Mouse (Mus musculus) T-helper 2 cell (primary cell): ENCODE data around the gene Snap23.
"Not testable (repeated sequence)": the region's sequence is repeated elsewhere in the genome, so short reads cannot be mapped to it uniquely, and the experiment has no call there.

Source experiments
- in situ Hi-C: fragments of 300-600 bp; cut with MboI, MseI; formaldehyde crosslinking; loops from one replicate; pipeline ENCODE4 v1.15.1; 2025; ENCODE audit warnings: high pct_unique_total_duplicates

Snap23 gene

DNA sequence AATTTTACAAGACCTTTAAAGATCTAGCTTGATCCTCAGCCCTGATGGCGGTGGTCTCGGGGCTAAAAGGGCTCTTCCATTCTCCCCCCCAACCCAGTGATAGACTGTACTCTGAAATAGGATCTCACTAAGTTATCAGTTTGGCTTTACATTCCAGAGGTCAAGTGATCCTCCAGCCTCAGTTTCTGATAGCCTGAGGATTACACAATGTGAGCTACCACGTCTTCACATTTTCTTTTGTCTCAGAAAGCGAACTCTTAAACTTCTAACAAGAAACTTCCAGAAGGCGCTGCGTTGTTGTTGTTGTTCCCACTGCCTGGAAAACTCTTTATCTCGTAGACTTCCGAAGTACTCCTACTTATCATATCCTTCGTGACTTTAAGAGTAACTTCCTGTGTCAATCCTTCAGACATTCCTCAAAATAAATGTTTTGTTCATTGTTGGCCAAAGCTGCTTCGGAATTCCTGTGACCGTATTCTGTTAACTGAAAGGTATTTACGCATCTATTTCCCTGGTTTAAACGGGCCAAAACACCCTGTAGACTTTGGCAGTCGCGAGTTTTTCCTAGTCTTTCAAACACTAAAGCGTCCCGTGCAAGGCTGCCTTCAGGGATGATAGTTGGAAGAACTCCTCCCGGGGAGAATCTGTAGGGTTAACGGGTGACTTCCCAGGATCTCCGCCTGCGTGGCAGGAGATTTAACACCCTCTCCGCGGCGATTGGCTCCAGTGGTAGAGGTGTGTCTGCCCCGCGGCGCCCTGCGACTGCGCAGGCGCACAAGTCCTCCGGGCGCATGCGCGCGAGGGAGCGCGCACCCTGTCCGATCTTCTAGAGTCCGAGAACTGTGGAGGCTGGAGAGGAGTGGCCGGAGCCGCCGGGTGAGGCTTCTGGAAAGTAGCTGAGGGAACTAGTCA is at the start of gene Snap23:
TSS of gene Snap23 (plus strand) at position 786 of the 912 bp plus-strand sequence.
- in situ Hi-C loops: no loop called here

- in situ Hi-C loops: loop anchor here (10.0 to 25.0 kb wide), 2 partner anchors 1084 to 1406 kb away; partner anchors contain the start of gene Rad51
These were observed 48.8 kb upstream of the Snap23 start for GRCm38 (mm10) chr2:120518547-120519210.

- in situ Hi-C loops: loop anchor here (10.0 kb wide), 1 partner anchor 152 kb away; no protein-coding TSS in a partner anchor
These were observed 40.7 kb upstream of the Snap23 start for GRCm38 (mm10) chr2:120526771-120527170.

GRCm38 (mm10) chr2:120529531-120529930 is 37.9 kb upstream of the Snap23 start:
- in situ Hi-C loops: loop anchor here (10.0 kb wide), 1 partner anchor 155 kb away; no protein-coding TSS in a partner anchor

DNA sequence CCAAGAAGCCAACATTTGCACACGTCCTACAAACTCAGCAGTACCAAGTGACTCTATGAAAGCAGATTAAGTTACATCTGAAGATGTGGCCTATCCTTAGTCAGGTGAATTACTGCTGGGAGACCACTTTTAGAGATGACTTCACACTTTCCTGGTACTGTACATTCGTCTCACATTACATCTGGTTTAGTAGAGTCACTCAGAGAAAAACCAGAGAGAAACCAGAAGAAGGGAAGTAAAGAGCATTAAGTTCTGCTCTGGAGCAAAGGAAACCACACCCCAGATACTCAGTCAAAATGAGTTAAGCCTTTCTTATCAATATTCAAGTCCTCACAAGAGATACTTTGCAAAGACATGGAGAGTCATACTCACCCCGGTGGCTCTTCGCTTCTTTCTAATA is 36.2 kb upstream of the Snap23 start:
- in situ Hi-C loops: no loop called here

GRCm38 (mm10) chr2:120539333-120539732 is 28.1 kb upstream of the Snap23 start:
- in situ Hi-C loops: no loop called here

DNA sequence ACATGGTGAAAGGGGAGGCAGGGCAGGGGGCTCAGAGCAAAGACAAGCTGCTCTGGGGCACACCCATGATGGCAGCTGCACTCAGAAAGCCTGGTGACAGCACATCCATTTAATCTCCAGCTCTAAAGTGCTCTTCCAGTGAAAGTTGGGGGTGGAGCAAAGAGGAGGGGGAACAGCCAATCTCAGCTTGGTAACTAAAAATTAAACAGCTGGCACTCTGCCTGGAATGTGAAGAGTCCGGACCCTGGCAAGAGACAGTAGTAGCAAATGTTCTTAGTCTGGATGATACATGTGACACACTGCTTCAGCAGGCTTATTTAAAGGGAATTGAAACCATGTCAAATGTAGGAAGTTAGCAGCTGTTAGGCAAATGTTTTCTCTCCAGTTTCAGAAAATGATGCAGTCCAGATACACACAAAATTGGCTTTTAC is 27.7 kb upstream of the Snap23 start:
- in situ Hi-C loops: loop anchor here (5.0 kb wide), 1 partner anchor 77 kb away; no protein-coding TSS in a partner anchor

DNA sequence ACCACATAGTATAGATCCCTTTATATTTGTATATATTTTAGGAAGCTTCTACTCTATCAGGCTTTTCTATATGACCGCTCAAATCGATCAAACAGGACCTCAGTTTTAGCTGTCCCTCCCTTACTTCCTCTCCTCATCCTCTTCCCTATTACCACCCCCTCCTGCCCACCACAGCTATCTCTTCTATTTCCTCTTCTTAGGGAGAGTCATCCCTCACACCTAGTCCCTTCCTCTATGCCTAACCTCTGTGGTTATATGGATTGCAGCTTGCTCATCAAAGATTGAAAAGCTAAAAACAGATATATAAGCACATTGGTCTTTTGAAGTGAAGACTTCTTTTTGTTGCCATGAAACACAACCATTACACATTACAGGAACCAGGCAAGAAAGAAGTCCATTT is 22.7 kb upstream of the Snap23 start:
- in situ Hi-C loops: loop anchor here (5.0 kb wide), 1 partner anchor 82 kb away; no protein-coding TSS in a partner anchor

DNA sequence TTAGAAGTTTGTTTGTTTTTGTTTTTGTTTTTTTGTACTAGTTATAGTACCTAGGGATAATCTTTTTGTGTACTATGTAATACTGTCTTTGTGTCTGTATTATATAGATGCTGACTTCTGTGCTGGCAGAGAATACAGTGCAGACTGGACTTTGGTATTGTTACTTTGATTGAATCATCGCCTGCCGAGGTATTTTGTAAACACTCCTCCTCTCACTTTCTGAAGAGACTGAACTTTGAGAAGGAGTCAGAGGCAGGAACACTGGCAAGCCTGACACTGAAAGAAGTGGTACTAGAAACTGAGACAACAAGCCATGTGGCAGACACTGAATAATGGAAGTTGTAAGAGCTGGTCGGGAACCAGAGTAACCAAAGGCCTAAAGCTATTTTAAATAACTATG is 10.6 kb upstream of the Snap23 start:
- in situ Hi-C loops: no loop called here

- in situ Hi-C loops: no loop called here
These were observed 8.7 kb upstream of the Snap23 start for GRCm38 (mm10) chr2:120558813-120559212.

DNA sequence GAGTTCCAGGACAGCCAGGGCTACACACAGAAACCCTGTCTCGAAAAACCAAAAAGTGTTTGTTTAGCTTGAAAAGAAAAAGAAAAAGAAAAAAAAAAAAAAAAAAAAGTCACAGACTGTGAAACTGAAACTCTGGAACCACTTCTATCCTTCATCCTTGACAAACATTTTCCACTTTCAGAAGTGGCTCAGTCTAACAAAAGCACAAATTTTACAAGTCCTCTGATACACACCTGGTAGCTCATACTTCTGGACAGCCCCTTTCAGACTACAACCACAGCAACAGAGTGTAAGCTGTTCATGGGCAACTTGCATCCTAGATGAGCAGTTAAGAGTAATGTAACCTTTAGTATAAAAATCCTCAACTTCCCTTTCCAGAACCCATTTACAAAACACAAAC is 5.9 kb upstream of the Snap23 start:
- in situ Hi-C loops: no loop called here

DNA sequence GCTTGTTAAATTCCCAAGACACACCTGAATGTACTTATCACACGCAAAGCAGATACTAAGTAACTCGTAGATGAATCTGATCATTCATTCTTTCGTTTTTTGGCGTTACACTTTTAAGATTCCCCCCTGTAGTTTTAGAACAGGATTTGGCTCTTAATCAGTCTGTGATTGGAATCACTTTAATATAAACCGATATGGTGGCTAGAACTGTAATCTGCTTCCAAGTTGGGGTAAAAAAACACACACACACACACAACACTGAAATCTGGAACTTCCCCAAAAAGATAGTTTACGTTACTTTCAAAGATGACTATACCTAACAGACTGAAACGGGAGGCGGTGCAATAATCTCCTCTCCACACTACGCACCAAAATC is 4.6 kb upstream of the Snap23 start:
- in situ Hi-C loops: no loop called here

DNA sequence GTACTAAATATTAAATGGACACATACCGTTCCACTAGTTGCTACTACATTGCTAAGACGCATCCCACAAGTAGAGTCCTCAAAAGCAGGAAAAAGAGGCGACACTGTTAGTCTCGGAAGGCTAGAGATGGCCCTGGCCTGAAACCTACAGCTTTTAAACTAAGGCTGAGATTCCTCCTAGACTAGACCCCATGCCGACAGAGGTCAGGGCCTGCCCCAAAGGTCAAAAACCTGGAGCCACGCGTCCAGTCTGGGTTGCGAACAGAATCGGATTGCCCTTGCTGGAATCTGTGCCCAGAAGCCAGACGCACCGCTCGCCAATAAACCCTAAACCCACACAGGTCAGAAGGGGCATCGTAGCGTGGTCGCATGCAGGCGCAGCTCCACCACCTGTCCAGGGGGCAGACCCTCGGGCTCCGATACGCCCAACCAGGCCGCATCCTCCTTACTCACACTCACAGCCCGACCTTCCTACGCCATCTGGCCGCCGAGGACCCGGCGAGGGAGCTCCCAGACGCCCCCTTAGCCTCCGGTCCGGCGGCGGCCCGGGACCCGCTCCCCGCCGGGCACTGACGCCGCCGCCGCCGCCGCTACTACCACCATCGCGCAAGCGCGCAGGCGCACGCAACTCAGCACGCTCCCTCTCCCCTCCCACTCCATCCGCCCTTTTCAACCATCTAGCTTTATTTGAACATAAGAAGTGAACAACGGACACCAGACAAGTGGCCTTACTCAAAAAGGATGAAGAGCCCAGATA is 4.1 kb upstream of the Snap23 start, which contains the start of gene Zfp106:
TSS of gene Zfp106 (minus strand) at position 609 of the 756 bp plus-strand sequence.
- in situ Hi-C loops: no loop called here

DNA sequence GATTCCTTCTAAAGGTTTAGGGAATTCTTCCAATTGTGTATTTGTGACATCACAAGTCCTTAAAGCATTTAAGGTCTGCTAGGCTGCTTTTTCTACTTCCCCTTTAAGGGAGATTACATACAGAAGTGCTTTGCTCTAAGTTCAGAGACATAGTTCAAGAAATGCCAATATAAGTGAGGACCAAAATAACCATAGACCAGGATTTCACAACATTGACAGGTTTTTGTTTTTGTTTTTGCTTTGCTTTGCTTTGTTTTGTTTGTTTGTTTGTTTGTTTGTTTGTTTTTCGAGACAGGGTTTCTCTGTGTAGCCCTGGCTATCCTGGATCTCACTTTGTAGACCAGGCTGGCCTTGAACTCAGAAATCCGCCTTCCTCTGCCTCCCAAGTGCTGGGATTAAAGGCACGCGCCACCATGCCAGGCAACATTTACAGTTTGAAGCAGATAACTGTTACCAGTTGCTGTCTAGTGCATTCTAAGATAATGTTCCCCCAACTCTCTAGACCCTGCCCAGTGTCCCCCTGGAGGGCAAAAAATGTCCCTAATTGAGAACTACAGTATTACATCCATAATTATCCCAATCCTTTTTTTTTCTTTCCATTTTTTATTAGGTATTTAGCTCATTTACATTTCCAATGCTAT is 2.8 kb upstream of the Snap23 start:
- in situ Hi-C loops: not testable (repeated sequence)

DNA sequence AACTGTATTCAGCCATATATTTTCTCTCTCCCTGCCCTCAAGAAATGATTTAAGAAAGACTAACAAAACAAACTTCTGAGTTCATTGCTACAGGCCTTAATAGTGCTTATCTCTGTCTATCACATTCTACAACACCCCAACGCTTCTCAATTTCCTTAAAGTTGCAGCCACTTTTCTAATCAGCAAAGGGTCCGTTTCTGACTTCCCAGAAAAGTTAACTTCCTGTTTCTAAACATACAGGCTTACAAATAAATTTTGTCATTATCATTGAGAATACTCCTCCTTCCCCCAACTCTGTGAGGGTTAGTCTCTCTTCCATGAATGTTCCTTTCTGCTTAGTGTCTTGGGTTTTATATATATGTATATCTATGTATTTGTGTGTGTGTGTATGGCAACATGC is 2.1 kb upstream of the Snap23 start:
- in situ Hi-C loops: no loop called here

DNA sequence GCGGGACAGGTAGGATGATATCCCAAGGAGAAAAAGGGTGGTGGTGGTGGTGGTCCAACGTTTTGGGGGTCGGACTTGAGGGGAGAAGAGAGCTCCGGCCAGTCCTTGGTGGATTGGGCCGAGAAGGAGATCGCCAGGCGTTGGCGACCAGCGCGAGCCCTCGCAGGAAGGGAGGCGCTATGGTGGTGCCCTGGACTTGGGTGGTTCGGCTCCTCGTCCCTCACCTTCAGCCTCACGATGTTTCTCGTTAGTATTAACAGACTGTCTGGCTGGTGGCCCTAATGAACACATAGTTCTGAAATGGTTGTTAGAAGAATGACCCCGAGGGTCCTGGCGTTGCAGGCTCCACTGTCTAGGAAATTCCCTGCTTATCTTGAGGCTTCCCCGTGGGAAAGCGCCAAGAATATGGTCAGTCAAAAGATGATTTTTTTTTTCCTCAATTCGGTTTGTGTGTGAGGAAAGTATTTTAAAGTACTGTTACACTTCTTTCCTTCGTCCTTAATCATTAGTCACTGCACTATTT is 388 bp downstream of the Snap23 start:
- in situ Hi-C loops: no loop called here

DNA sequence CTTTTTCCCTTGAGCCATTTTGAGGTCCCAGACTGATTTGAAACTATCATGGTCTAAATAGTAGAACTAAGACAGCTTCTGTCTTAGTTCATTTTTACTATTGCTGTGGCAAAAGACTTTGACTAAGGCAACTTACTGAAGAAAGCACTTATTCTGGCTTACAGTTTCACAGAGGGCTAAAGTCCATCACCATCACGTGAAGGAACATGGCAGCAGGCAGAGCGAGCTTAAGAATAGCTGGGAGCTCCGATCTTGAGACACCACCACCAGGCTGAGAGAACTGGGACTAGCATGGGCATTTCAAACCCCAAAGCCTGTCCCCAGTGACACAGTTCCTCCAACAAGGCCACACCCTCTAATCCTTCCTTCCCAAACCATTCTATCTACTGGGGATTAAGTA is 3.6 kb downstream of the Snap23 start:
- in situ Hi-C loops: no loop called here

- in situ Hi-C loops: not testable (repeated sequence)
These were observed 4.7 kb downstream of the Snap23 start for GRCm38 (mm10) chr2:120572161-120572560.

- in situ Hi-C loops: no loop called here
These were observed 7.7 kb downstream of the Snap23 start for GRCm38 (mm10) chr2:120575121-120575520.

DNA sequence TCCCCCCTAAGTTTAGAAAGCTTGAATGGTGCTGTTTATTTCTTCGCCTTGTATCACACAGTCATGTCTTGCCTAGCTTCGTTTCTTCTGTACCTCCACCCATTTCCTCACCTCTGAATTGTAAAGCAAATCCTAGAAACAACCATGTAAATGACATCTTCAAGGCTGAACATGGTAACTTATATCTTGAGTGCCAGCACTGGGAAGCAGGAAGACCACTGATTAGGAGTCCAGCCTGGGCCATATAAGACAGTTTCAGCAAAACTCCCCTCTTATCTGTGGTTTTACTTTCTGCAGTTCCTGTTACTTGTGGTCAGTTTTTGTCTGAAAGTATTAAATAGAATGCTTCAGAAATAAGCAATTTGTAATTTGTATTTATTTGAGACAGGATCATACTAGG is 8.5 kb downstream of the Snap23 start:
- in situ Hi-C loops: no loop called here

DNA sequence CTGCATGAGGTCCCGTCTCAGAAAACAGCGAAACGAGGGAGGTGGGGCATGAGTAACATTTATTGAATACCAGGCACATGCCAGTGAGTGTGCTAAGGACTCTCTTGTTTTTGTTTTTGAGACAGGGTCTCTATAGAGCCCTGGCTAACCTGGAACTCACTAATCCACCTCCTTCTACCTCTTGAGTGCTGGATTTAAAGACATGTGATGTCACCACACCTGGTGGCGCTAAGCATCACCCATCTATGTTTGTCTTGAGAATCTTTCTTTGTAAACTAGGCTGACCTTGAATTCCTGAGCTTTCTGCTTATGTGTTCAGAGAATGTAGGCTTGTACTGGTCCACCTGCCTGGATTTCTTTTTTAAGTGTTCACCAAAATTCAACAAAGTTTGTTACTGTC is 10.3 kb downstream of the Snap23 start:
- in situ Hi-C loops: no loop called here
